Mouse (Mus musculus) urinary bladder, adult 18-20 months (tissue): ENCODE measurements around the gene Prpf3.
"Not testable (repeated sequence)": the region's sequence is repeated elsewhere in the genome, so short reads cannot be mapped to it uniquely, and the experiment has no call there.

Source experiments
- DNase-seq, 2 experiments: peaks; one replicate each; pipeline ENCODE4 v3.0.0; 2022; ENCODE audit warnings: low spot score in 2 of 2, mixed read lengths in 2 of 2

Gene Prpf3

GRCm38 (mm10) chr3:95855502-95856089, at the start of gene Prpf3:
Prpf3 (minus strand) TSS chr3:95855885.
- peak; percentile 92 to 94 for DNase-seq

GRCm38 (mm10) chr3:95904568-95904967, 48.9 kb upstream of the Prpf3 start, which contains the start of gene Car14:
Car14 (minus strand) TSS chr3:95904691.
- no peak for DNase-seq

- DNase-seq: no peak
These were observed 48.2 kb upstream of the Prpf3 start for GRCm38 (mm10) chr3:95903753-95904502.

GRCm38 (mm10) chr3:95902643-95903042, 47.0 kb upstream of the Prpf3 start:
- no peak for DNase-seq

- no peak for DNase-seq
These were observed 46.6 kb upstream of the Prpf3 start for GRCm38 (mm10) chr3:95902373-95902625.

GRCm38 (mm10) chr3:95901616-95902372, 46.1 kb upstream of the Prpf3 start:
- no peak for DNase-seq

- no peak for DNase-seq
These were observed 44.3 kb upstream of the Prpf3 start for GRCm38 (mm10) chr3:95899800-95900524.

- DNase-seq: not testable (repeated sequence)
These were observed 39.8 kb upstream of the Prpf3 start for GRCm38 (mm10) chr3:95895501-95895900.

- DNase-seq: peak in 1 of 2 experiments; percentile 35
These were observed 38.9 kb upstream of the Prpf3 start for GRCm38 (mm10) chr3:95894317-95895160.

GRCm38 (mm10) chr3:95893606-95894316, 38.1 kb upstream of the Prpf3 start, which contains the start of gene Aph1a:
Aph1a (plus strand) TSS chr3:95893969.
- peak; percentile 89 to 97 for DNase-seq

- DNase-seq: no peak
These were observed 37.4 kb upstream of the Prpf3 start for GRCm38 (mm10) chr3:95893126-95893525.

GRCm38 (mm10) chr3:95892066-95893052, 36.7 kb upstream of the Prpf3 start:
- DNase-seq: no peak

GRCm38 (mm10) chr3:95891211-95892065, 35.8 kb upstream of the Prpf3 start, which contains the start of gene BC028528:
BC028528 (minus strand) TSS chr3:95892005.
- no peak for DNase-seq

GRCm38 (mm10) chr3:95889664-95890063, 34.0 kb upstream of the Prpf3 start:
- no peak for DNase-seq

- DNase-seq: no peak
These were observed 31.9 kb upstream of the Prpf3 start for GRCm38 (mm10) chr3:95887596-95887995.

GRCm38 (mm10) chr3:95884400-95884799, 28.7 kb upstream of the Prpf3 start:
- DNase-seq: no peak

- peak in 1 of 2 experiments; percentile 50 for DNase-seq
These were observed 27.2 kb upstream of the Prpf3 start for GRCm38 (mm10) chr3:95882816-95883425.
